Mouse (Mus musculus): ENCODE measurements around the gene Bves. TPM values are rescaled to one million over a fixed set of nuclear protein-coding genes. Genes with fewer than 3 reads are reported as not detected.
A peak's percentile ranks its signal among the peaks of the same experiment; 100 is the strongest.

Gene Bves
- polyA plus RNA-seq, 1 experiment from 2014 or later: 2.7 TPM

DNA sequence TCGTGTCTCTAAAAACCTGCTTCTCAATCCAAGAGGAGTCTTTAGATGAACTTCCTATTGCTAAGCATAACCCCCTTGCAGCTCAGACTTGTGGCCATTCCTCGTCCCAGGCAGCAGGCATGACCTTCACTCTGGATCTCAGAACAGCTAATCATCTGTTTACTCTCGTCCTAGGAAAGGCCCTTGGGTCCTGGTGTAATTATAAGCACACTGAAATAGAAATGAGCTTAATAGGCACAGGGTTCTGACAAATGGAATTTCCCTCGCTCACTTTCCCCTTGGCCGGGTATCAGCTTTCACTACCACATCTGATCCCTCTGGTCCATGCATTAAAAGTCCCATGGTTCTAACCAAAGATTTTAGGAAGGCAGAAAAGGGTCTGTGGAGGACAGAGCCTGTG is 27.8 kb downstream of the Bves start:
- no peaks in the 10 kb centered on the region for H3K36me3 ChIP-seq (replicated peaks; ENCODE audit: control insufficient read depth, insufficient read depth, low read depth, low read length)
- ATAC-seq (replicated peaks; ENCODE audit: insufficient number of reproducible peaks, low FRiP score, low TSS enrichment, low read depth): no peak
- WGBS: 27% methylated on average over 5 of the region's 5 CpGs
- H3K4me3 ChIP-seq (ENCODE audit: low read depth, low read length): no peak overlapping the region
- no peak overlapping the region for H3K9ac ChIP-seq (replicated peaks; ENCODE audit: low read length)
- H3K27me3 ChIP-seq (ENCODE audit: control insufficient read depth, insufficient read depth, low read length): no peaks in the 10 kb centered on the region
- peak; percentile 36 for DNase-seq (ENCODE audit: low spot score)
- H3K4me2 ChIP-seq (ENCODE audit: low read depth, low read length): no peak overlapping the region
- H3K9me3 ChIP-seq (replicated peaks; ENCODE audit: control insufficient read depth, low read length): no peaks in the 10 kb centered on the region
- no peaks in the 10 kb centered on the region for H3K4me1 ChIP-seq (ENCODE audit: control insufficient read depth, insufficient read depth, low read length)
- H3K27ac ChIP-seq (replicated peaks; ENCODE audit: low read depth, low read length): no peak overlapping the region

GRCm38 (mm10) chr10:45366987-45367705 is 31.6 kb downstream of the Bves start:
- DNase-seq (ENCODE audit: low spot score) (no peak), ATAC-seq (replicated peaks; ENCODE audit: insufficient number of reproducible peaks, low FRiP score, low TSS enrichment, low read depth) (no peak)
- no peak overlapping the region for H3K27ac ChIP-seq (replicated peaks; ENCODE audit: low read depth, low read length)
- H3K36me3 ChIP-seq (replicated peaks; ENCODE audit: control insufficient read depth, insufficient read depth, low read depth, low read length): no peaks in the 10 kb centered on the region
- no peaks in the 10 kb centered on the region for H3K4me1 ChIP-seq (ENCODE audit: control insufficient read depth, insufficient read depth, low read length)
- H3K9me3 ChIP-seq (replicated peaks; ENCODE audit: control insufficient read depth, low read length): no peaks in the 10 kb centered on the region
- no peak overlapping the region for H3K9ac ChIP-seq (replicated peaks; ENCODE audit: low read length)
- WGBS: 87% methylated on average over 17 of the region's 17 CpGs
- H3K27me3 ChIP-seq (ENCODE audit: control insufficient read depth, insufficient read depth, low read length): no peaks in the 10 kb centered on the region
- no peak overlapping the region for H3K4me3 ChIP-seq (ENCODE audit: low read depth, low read length)
- H3K4me2 ChIP-seq (ENCODE audit: low read depth, low read length): no peak overlapping the region

- Histone ChIP-seq H3K4me2 (ENCODE audit: low read depth, low read length) (no peak overlapping the region), H3K27me3 (ENCODE audit: control insufficient read depth, insufficient read depth, low read length) (no peaks in the 10 kb centered on the region), H3K4me1 (ENCODE audit: control insufficient read depth, insufficient read depth, low read length) (no peaks in the 10 kb centered on the region), H3K9ac (replicated peaks; ENCODE audit: low read length) (no peak overlapping the region), H3K9me3 (replicated peaks; ENCODE audit: control insufficient read depth, low read length) (no peaks in the 10 kb centered on the region), H3K27ac (replicated peaks; ENCODE audit: low read depth, low read length) (no peak overlapping the region), H3K4me3 (ENCODE audit: low read depth, low read length) (no peak overlapping the region), H3K36me3 (replicated peaks; ENCODE audit: control insufficient read depth, insufficient read depth, low read depth, low read length) (no peaks in the 10 kb centered on the region)
- 85% methylated on average over 3 of the region's 3 CpGs for WGBS
- ATAC-seq (replicated peaks; ENCODE audit: insufficient number of reproducible peaks, low FRiP score, low TSS enrichment, low read depth): no peak
- DNase-seq (ENCODE audit: low spot score): no peak
Observed at GRCm38 (mm10) chr10:45369639-45370038, 34.1 kb downstream of the Bves start.

DNA sequence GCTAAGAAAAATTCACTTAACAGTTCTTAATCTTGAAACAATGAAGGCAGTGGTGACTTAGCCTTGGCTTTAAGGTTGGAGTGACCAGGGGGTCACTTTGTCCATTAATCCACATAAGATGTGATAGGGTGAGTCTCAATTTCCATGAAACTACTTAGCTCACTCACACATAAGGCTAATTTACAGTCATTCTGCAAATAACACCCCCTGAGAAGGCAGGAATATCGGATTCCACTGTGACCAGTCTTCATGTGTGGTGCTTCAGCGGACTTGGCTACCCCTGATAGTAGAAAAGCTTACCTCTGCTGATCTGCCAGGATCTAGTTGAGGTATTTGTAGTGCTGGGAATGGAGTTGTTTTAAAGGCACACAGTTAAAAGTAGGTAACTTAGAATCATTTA is 35.0 kb downstream of the Bves start:
- no peaks in the 10 kb centered on the region for H3K27me3 ChIP-seq (ENCODE audit: control insufficient read depth, insufficient read depth, low read length)
- H3K4me1 ChIP-seq (ENCODE audit: control insufficient read depth, insufficient read depth, low read length): no peaks in the 10 kb centered on the region
- no peak overlapping the region for H3K4me2 ChIP-seq (ENCODE audit: low read depth, low read length)
- no peaks in the 10 kb centered on the region for H3K36me3 ChIP-seq (replicated peaks; ENCODE audit: control insufficient read depth, insufficient read depth, low read depth, low read length)
- 75% methylated on average over 2 of the region's 2 CpGs for WGBS
- no peak for DNase-seq (ENCODE audit: low spot score)
- no peak overlapping the region for H3K4me3 ChIP-seq (ENCODE audit: low read depth, low read length)
- H3K9ac ChIP-seq (replicated peaks; ENCODE audit: low read length): no peak overlapping the region
- no peaks in the 10 kb centered on the region for H3K9me3 ChIP-seq (replicated peaks; ENCODE audit: control insufficient read depth, low read length)
- no peak overlapping the region for H3K27ac ChIP-seq (replicated peaks; ENCODE audit: low read depth, low read length)
- no peak for ATAC-seq (replicated peaks; ENCODE audit: insufficient number of reproducible peaks, low FRiP score, low TSS enrichment, low read depth)

GRCm38 (mm10) chr10:45372994-45373692 is 37.6 kb downstream of the Bves start:
- peak; percentile 41; the same call in 1 of the 2 replicates for ATAC-seq (replicated peaks; ENCODE audit: insufficient number of reproducible peaks, low FRiP score, low TSS enrichment, low read depth)
- peak; percentile 83 for DNase-seq (ENCODE audit: low spot score)
- WGBS: 65% methylated on average over 4 of the region's 4 CpGs
- Histone ChIP-seq H3K4me1 (ENCODE audit: control insufficient read depth, insufficient read depth, low read length) (no peaks in the 10 kb centered on the region), H3K36me3 (replicated peaks; ENCODE audit: control insufficient read depth, insufficient read depth, low read depth, low read length) (no peaks in the 10 kb centered on the region), H3K4me3 (ENCODE audit: low read depth, low read length) (no peak overlapping the region), H3K9me3 (replicated peaks; ENCODE audit: control insufficient read depth, low read length) (no peaks in the 10 kb centered on the region), H3K27ac (replicated peaks; ENCODE audit: low read depth, low read length) (no peak overlapping the region), H3K27me3 (ENCODE audit: control insufficient read depth, insufficient read depth, low read length) (no peaks in the 10 kb centered on the region), H3K4me2 (ENCODE audit: low read depth, low read length) (no peak overlapping the region), H3K9ac (replicated peaks; ENCODE audit: low read length) (no peak overlapping the region)

DNA sequence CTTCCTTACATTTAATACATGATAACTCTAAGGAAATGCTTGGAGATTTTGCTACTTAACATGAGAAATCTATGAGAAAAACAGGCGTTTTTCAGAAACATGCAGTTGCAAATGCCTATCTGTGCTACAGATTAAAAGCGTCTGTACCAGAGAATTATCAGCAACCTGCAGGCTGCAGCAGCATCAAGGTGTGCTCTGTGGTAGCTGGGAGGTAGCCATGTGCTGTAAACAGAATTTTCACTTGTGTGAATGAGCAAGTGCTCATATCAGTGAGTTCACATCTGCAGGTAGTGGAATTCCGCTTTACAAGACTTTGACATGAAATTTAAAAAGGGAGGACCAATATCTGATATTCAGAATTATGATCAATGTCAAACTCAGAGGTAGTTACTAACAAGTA is 42.7 kb downstream of the Bves start:
- Histone ChIP-seq H3K9me3 (replicated peaks; ENCODE audit: control insufficient read depth, low read length) (no peaks in the 10 kb centered on the region), H3K4me3 (ENCODE audit: low read depth, low read length) (no peak overlapping the region), H3K27ac (replicated peaks; ENCODE audit: low read depth, low read length) (no peak overlapping the region), H3K27me3 (ENCODE audit: control insufficient read depth, insufficient read depth, low read length) (no peaks in the 10 kb centered on the region), H3K4me2 (ENCODE audit: low read depth, low read length) (no peak overlapping the region), H3K4me1 (ENCODE audit: control insufficient read depth, insufficient read depth, low read length) (no peaks in the 10 kb centered on the region), H3K36me3 (replicated peaks; ENCODE audit: control insufficient read depth, insufficient read depth, low read depth, low read length) (no peaks in the 10 kb centered on the region), H3K9ac (replicated peaks; ENCODE audit: low read length) (no peak overlapping the region)
- ATAC-seq (replicated peaks; ENCODE audit: insufficient number of reproducible peaks, low FRiP score, low TSS enrichment, low read depth): no peak
- no peak for DNase-seq (ENCODE audit: low spot score)
- 87% methylated on average over 3 of the region's 3 CpGs for WGBS

DNA sequence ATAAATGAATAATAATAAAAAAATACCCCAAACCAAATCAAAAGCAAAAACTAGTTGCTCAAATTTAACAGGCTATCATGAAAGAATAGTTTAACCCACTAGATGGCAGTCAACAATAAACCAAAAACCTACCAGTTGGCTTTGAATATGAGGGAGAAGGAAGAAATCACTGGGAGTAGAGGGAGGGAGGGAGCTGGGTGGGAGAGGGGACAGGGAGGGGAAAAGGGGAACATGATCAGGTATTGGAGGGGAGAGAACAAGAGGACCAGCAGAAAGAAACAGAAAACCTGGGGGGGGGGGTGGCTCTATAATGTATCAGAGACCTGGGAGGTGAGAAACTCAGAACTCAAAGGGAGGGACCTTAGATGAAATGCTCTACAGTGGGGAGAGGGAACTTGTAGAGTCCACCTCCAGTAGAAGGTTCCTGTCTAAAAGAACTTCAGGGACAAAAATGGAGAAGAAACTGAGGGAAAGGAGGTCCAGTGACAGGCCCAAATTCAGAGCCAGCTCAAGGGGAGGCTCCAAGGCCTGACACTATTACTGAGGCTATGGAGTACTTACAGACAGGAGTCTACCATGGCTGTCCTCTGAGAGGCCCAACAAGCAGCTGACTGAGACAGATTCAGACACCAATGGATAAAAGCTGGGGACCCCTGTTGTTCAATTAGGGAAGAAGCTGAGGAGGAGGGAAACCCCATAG is 46.5 kb downstream of the Bves start:
- H3K4me3 ChIP-seq (ENCODE audit: low read depth, low read length): no peak overlapping the region
- DNase-seq (ENCODE audit: low spot score): peak; percentile 51
- H3K9me3 ChIP-seq (replicated peaks; ENCODE audit: control insufficient read depth, low read length): no peaks in the 10 kb centered on the region
- H3K4me1 ChIP-seq (ENCODE audit: control insufficient read depth, insufficient read depth, low read length): no peaks in the 10 kb centered on the region
- ATAC-seq (replicated peaks; ENCODE audit: insufficient number of reproducible peaks, low FRiP score, low TSS enrichment, low read depth): no peak
- H3K9ac ChIP-seq (replicated peaks; ENCODE audit: low read length): no peak overlapping the region
- H3K4me2 ChIP-seq (ENCODE audit: low read depth, low read length): no peak overlapping the region
- H3K27me3 ChIP-seq (ENCODE audit: control insufficient read depth, insufficient read depth, low read length): no peaks in the 10 kb centered on the region
- H3K27ac ChIP-seq (replicated peaks; ENCODE audit: low read depth, low read length): no peak overlapping the region
- no peaks in the 10 kb centered on the region for H3K36me3 ChIP-seq (replicated peaks; ENCODE audit: control insufficient read depth, insufficient read depth, low read depth, low read length)

DNA sequence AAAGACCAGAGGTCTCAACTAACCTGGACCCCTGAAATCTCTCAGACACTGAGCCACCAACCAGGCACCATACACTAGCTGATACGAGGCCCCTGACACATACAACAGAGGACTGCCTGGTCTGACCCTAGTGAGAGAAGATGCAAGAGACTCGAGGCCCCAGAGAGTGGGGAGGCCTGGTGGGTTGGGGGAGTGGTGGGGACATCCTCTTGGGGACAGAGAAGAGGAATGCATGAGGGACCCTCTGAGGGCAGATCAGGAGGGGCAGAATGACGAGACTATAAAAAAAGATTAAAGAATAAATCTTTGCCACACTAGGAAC is 47.0 kb downstream of the Bves start:
- ATAC-seq (replicated peaks; ENCODE audit: insufficient number of reproducible peaks, low FRiP score, low TSS enrichment, low read depth) (no peak), DNase-seq (ENCODE audit: low spot score) (no peak)
- WGBS: 64% methylated on average over 3 of the region's 3 CpGs
- no peaks in the 10 kb centered on the region for H3K27me3 ChIP-seq (ENCODE audit: control insufficient read depth, insufficient read depth, low read length)
- H3K27ac ChIP-seq (replicated peaks; ENCODE audit: low read depth, low read length): no peak overlapping the region
- H3K4me3 ChIP-seq (ENCODE audit: low read depth, low read length): no peak overlapping the region
- no peak overlapping the region for H3K4me2 ChIP-seq (ENCODE audit: low read depth, low read length)
- H3K36me3 ChIP-seq (replicated peaks; ENCODE audit: control insufficient read depth, insufficient read depth, low read depth, low read length): no peaks in the 10 kb centered on the region
- H3K9me3 ChIP-seq (replicated peaks; ENCODE audit: control insufficient read depth, low read length): no peaks in the 10 kb centered on the region
- no peaks in the 10 kb centered on the region for H3K4me1 ChIP-seq (ENCODE audit: control insufficient read depth, insufficient read depth, low read length)
- no peak overlapping the region for H3K9ac ChIP-seq (replicated peaks; ENCODE audit: low read length)

Measured in embryonic facial prominence, embryonic 11.5 days (tissue).